Mouse (Mus musculus): Measurements from ENCODE around the gene Pfn1.

Pfn1 gene

DNA sequence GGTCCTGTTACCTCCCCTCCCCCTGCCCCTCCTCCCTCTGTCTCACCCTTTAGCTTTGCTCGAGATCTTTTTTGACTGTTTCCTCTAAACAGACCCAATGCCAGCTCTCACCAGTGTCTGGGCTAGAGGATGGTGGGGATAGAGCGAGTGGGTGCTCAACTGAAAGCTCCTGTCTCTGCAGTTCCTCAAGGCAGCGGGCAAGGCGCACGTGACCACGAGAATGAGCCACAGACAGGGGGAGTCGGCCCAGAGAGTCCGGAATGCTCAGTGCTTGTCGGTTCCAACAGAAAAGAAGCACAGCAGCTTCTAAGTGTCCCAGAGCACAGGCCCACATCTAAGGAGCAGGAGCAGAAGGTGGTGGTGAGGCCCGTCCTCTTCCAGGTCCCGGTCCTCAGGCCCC, 20.1 kb upstream of the Pfn1 start:
- no peak for DNase-seq (ENCODE audit: low spot score)

DNA sequence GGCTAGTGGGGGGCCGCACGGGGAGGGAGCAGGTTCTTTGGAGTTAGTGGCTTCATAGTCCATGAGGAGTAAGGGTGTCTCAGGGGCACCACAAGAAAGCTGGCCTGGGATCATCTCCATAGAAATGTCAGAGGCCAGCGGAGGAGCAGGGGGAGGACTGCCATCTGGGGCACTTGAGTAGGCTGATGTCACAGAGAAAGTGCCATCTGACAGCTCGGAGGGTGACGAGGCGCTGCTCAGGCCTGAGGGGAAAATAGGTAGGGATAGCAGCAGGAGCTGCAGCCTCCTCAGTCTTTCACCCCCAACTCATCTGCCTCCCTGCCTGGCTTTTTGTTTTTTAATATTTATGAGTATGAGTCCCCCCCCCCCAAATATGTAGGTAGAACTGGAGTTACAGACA, 19.6 kb upstream of the Pfn1 start:
- DNase-seq (ENCODE audit: low spot score): no peak

DNA sequence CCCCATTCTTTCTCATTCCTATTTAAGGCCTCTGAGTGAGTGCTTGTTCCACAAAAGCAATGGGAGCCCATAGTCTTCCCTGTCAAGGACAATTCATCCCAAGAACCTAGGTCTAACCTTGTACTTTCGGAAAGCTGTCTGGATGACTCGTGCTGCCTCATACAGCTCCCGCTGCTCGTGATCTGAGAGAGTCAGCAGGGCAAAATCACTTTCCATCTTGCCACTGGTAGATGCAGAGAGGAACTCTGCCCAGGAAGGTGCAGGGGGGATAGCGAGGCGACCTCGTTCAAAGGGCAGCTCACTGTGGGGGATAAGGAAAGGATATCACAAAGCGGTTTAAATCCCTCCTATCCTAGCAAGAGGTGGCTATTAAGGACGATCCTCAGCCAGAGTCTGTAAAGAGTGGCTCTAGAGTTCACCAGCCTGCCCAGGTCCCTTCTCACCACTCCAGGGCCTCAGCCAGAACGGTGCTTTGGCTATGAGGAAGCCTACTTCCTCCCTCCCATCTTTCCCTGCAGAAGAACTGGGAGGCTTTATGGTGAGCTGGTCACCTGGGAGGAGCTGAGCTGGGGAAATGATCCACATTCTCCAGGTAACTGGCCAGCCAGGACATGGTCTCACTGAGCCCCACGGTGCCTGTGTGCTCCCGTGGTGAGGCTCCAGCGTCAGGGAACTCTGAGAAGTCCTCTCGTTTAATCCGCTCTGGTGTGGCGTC, 17.0 kb upstream of the Pfn1 start:
- no peak for DNase-seq (ENCODE audit: low spot score)

DNA sequence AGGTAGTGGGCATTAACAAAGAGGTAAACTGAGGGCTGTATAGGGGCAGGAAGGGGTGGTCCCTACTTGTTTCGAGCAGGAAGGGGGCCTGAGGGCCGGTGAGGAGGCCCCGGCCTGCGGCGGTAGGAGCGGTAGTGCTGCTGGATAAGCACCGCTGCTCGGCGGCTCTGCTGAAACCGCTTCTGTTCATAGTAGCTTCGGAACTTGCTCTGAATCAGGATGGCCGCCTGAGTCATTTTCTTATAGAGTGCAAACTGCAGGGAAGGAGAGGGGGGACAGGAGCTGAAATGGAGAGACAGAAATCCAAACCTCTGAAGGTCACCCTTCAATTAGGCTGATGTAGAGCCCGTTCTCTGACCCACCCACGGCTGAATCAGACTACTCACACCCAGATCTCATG, 16.0 kb upstream of the Pfn1 start:
- no peak for DNase-seq (ENCODE audit: low spot score)

DNA sequence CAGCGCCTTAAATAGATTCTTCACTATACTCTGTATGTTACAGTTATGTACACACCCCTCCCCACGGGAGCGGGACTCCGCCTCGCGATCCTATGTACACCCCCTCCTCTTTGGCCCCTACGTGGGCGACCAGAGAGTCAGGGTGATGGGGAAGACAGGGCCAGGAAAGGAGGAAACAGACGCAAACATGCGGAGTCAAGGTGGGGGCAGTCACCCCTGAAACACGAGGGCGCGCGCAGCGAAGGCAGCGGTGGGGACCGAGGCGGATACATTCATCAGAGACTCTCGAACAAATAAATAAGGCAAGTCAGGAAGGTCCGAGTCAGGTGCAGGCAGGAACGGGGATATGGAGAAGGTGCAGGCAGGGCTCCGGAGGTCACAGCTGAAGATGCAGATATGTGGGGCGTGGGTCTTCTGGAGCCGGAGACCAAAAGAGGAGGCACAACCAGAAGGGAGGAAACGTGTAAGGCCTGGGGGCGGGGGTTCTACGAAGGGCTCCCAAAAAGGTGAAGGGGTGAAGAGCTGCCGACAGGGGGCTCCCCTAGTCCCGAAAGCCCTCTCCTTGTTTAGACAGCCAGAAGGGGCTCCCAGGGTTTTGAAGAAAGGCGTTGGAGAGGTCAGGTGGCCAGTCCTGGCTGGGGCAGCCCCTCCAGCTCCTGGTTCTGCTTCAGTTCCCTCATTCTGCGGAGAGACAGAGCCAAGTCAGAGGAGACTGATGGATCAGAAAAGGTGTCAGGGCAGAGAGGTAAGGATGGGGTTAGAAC, 15.3 kb upstream of the Pfn1 start:
- peak; percentile 52 for DNase-seq (ENCODE audit: low spot score)

DNA sequence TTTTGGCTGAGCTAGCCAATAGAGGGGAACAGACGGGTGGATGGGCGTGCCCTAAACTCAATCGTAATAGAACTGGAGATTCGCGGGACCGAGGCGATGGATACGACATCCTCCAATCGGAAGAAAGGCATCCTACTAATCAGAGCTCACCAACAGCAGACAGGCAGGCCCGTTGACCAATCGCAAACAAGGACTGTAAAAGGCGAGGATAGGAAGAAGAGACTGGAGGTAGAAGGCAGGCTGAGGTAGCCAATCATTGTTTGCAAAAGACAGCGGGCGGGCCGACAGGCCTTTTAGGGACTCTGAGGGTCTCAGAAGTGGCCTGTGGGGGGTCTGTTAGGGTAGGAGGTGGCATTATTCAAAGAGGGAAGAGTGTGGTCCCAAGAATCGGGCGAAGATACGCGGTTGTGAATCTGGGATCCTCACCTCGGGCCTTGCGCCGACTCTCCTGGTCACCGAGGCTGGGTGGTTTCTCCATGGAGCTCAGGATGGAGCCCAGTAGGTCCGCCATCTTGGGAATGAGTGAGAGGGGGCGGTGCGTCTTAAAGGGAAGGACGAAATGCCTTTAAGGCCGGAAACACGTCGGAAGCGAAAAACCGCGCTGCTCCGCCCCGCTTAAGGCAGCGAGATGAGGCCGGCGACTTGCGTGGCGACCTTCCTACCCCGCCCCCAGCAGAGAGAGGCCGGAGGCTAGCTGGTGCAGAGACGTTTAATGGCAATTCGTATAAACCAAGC, 14.5 kb upstream of the Pfn1 start, which contains the start of gene Spag7:
Gene Spag7 (minus strand): TSS at position 646 of the 735 bp plus-strand sequence.
- DNase-seq (ENCODE audit: low spot score): peak; percentile 90

GRCm38 (mm10) chr11:70668335-70668770, 13.9 kb upstream of the Pfn1 start:
- DNase-seq (ENCODE audit: low spot score): peak; percentile 40

- DNase-seq (ENCODE audit: low spot score): no peak
Measured at GRCm38 (mm10) chr11:70667271-70668150, 13.1 kb upstream of the Pfn1 start.

- DNase-seq (ENCODE audit: low spot score): no peak
Measured at GRCm38 (mm10) chr11:70666687-70667086, 12.2 kb upstream of the Pfn1 start.

GRCm38 (mm10) chr11:70664741-70665140, 10.3 kb upstream of the Pfn1 start:
- no peak for DNase-seq (ENCODE audit: low spot score)

DNA sequence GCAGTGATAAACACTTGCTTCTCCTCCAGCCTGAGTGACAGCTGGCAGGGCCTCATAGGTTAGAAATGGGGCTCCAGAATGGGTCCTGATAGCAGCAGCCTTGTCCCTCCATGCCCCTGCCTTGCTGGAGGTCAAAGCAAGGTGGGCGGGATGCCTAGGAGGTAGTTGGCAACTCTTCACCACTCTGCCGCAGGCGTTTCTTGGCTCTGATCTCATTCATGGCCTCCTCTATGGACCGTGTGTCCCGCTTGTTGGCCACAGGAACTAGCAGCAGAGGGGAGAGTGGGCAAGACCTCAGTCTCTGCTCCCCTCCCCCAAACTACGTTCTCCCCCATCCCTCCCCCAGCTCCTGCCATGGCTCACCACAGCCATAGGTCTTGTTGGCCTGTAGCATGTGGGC, 9.5 kb upstream of the Pfn1 start:
- DNase-seq (ENCODE audit: low spot score): no peak

DNA sequence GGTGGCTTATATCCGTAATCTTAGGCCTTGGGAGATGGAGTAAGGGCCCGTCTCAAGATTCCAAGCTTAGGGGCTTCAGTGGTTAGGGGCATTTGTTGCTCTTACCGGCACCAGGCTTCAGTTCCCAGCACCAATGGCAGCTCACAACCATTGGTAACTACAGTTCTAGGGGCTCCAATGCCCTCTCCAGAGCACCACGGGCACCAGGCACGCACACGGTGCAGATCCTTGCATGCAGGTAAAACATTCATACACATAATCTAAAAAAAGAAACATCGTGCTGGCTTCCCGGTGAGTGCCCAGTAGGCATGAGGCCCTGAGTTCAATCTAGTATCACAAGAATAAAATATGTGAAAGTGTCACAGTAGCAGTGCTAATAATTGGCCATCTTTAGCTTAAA, 8.7 kb upstream of the Pfn1 start:
- DNase-seq (ENCODE audit: low spot score): no peak

GRCm38 (mm10) chr11:70660571-70660970, 6.1 kb upstream of the Pfn1 start:
- DNase-seq (ENCODE audit: low spot score): no peak

DNA sequence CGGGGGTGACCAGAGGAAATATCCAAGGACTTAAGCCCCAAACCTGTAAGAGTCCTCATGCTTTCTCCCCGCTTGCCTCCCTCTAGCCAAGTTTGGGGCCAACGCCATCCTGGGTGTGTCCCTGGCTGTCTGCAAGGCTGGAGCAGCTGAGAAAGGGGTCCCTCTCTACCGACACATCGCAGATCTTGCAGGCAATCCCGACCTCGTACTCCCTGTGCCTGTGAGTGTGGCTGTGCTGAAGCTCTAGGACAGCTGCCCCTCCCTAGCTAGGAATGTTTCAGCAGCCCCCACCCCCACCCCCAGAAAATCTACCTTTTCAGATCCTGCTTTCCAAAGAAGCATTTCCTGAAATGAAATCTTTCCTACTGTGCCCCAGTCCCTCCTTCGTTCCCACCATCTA, 4.5 kb upstream of the Pfn1 start:
- no peak for DNase-seq (ENCODE audit: low spot score)

DNA sequence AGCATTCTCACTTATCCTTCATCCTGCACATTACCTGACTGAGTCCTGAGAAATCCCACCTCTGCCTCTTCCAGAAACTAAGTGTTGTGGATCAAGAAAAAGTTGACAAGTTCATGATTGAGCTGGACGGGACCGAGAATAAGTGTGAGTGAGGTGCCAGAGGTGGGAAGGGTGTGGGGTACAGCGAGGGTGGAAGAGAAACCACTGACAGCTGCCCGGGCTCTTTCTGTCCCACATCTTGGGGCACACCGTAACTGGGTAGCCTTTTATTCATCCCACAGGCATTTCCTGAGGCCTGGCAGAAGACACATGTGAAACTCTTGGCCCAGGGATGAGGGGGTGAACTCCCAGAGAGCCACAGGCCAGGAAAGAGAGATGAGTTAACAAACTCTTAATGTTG, 4.1 kb upstream of the Pfn1 start:
- no peak for DNase-seq (ENCODE audit: low spot score)

DNA sequence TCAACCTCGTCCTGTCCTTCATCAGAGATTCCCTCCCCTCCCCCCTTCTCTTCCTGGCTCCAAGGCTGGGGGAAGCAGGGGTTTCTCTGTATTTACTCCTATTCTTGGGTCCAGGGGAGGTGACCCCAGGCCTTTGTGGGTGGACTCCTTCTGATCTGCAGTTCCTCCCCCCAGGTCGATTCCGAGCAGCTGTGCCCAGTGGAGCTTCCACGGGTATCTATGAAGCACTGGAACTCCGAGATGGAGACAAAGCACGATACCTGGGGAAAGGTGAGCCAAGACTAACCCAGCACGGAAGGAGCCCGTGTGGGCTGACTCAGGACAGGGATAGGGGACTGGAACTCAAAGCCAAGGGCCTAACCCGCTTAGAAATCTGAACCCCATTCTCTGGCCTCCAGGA, 3.5 kb upstream of the Pfn1 start:
- DNase-seq (ENCODE audit: low spot score): no peak

- no peak for DNase-seq (ENCODE audit: low spot score)
Measured at GRCm38 (mm10) chr11:70657573-70657972, 3.1 kb upstream of the Pfn1 start.

GRCm38 (mm10) chr11:70656964-70657363, 2.5 kb upstream of the Pfn1 start, which contains the start of gene Eno3:
Gene Eno3 (plus strand): TSS chr11:70657202.
- DNase-seq (ENCODE audit: low spot score): no peak

DNA sequence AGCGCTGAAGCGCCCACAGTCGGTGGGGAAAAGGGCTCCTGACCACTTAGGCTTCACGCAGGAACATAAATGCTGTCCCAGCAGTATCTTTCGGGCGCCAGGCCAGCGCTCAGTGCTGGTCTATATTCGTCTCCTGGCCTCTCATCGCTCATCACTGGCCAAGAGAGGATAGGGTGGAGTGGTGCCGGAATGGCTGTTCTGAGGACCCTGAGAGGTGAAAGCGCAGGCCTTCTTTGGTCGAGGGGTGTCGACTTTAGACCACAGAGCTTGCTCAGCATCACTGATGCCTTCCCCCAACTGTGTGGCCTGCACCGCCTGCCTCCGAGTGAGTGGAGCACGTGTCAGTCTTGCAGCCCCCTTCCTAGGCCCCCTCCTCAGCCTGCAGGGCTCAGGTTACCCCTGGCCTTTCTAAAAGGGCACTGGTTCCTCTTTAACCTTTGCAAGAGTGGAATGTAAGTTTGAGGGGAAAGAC, 2.0 kb upstream of the Pfn1 start:
- peak; percentile 40 for DNase-seq (ENCODE audit: low spot score)

DNA sequence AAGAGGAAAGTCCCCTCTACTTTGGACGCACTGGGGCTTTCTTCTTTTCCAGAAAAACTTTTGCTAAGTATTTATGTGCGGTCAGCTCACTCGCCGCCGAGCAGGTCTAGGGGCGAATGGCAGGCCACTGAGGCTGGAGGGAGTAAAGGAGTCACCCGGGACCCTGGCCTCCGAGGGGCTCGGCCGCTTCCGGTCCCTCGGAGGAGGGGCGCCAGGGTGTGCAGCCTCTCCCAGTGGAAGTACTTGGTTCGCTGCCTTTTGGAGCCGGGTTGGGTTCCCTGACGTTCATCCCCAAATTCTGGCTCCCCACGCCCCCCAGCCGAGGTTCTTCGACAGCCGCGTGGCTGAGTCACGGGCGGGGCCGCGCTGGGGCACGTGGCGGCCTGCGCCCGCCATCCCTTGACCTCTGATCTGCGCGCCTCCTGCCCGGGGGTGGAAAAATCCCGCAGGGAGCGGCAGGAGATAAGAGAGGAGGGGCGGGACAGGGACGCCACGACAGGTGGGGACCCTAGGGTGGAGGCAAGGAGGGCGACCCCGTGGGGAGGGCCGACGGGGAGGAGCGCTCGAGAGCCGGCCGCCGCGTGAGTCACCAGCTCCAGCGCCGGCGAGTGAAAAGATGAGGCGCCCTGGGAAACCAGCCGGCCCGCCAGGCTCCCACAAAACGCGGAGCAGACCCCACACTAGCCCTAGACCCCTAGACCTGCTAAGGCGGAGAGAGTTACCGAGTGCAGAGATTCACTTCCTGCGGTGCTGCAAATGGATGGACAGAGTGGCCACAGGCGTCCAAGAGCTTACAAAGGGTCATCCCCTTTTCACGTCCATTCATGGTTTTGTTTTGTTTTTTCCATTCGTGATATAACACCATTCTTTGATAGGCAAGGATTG, 1.4 kb upstream of the Pfn1 start:
- peak; percentile 57 for DNase-seq (ENCODE audit: low spot score)
